Mouse (Mus musculus) spleen, adult 2 months (tissue): ENCODE results near the gene Slc46a1. TPM values are rescaled to one million over a fixed set of nuclear protein-coding genes. Genes with fewer than 3 reads are reported as not detected.
A peak's percentile ranks its signal among the peaks of the same experiment; 100 is the strongest.

Experiments used
- DNase-seq, 2 experiments: peaks; one replicate each; pipeline versions ENCODE4 v3.0.0 to v3.0.0-alpha.2; 2012 to 2021; ENCODE audit warnings: low spot score in 2 of 2, low read depth in 1 of 2
- H3K27ac ChIP-seq: fragments of 200-500 bp; 2 replicates; pipeline ENCODE4 v1.5.1; 2012; ENCODE audit warnings: low read length, inconsistent platforms; ENCODE audit not compliant: insufficient read depth
- H3K27me3 ChIP-seq: fragments of 200-500 bp; 2 replicates; pipeline ENCODE4 v1.6.1; 2012; ENCODE audit warnings: mild to moderate bottlenecking, moderate library complexity, low read length, inconsistent platforms; ENCODE audit not compliant: control insufficient read depth, insufficient read depth
- H3K36me3 ChIP-seq: fragments of 200-500 bp; 2 replicates; pipeline ENCODE4 v1.6.1; 2012; ENCODE audit warnings: mild to moderate bottlenecking, low read length, inconsistent platforms; ENCODE audit not compliant: control insufficient read depth, insufficient read depth
- H3K4me1 ChIP-seq: fragments of 200-500 bp; 2 replicates; pipeline ENCODE4 v1.6.1; 2011; ENCODE audit warnings: inconsistent platforms; ENCODE audit not compliant: control insufficient read depth, insufficient read depth, insufficient read length
- H3K4me3 ChIP-seq: fragments of 200-500 bp; 2 replicates; pipeline ENCODE4 v1.5.1; 2011; ENCODE audit warnings: mild to moderate bottlenecking, inconsistent platforms; ENCODE audit not compliant: insufficient read depth, insufficient read length; ENCODE audit errors: extremely low read depth
- CTCF ChIP-seq: fragments of 200-500 bp; IDR thresholded peaks from 2 replicates; pipeline ENCODE4 v1.5.1; 2011; ENCODE audit warnings: mild to moderate bottlenecking, inconsistent platforms; ENCODE audit not compliant: insufficient read depth, insufficient read length, insufficient replicate concordance; ENCODE audit errors: extremely low read depth
- POLR2A ChIP-seq: fragments of 200-500 bp; IDR thresholded peaks from 2 replicates; pipeline ENCODE4 v1.6.1; 2011; ENCODE audit warnings: low read depth, low read length, inconsistent platforms
- WGBS: fragments of 180-500 bp; shearing (Covaris S2); methylation state at CpG from one replicate; pipeline ENCODE4 v1.1.7; 2018; 5-methylcytosine and 5-hydroxymethylcytosine counted together
- polyA plus RNA-seq: library from polyadenylated mRNA; depleted of rRNA; stranded (reverse); fragments of >200 nt; gene quantifications from 2 replicates; pipeline ENCODE4 v1.2.3, GENCODE M21; 2012

The Slc46a1 gene
- polyA plus RNA-seq, 1 experiment = 5.5 TPM

DNA sequence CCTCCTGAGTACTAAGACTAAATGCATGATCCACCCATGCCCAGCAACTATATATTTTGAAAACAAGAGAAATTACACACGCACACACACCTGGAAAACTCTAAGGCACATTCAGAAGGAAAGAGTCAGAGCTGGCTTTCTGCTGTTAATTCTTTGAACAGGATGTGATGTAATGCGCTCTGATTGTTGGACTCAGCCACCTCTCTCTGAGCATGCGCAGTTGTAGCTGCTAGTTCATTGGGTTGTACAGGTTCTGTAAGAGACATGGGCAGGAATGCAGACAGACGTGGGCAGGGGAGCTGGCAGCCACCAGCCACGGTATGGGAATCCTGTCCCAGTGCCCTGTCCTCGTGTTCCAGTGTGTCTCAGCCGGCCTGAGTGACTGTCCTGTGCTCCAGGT is 11.2 kb upstream of the Slc46a1 start:
- no peak overlapping the region for H3K4me3 ChIP-seq
- 66% methylated on average over 7 of the region's 7 CpGs for WGBS
- DNase-seq = no peak

GRCm38 (mm10) chr11:78455308-78455707 is 10.2 kb upstream of the Slc46a1 start:
- Histone ChIP-seq H3K27ac (no peak overlapping the region), H3K4me1 (no peaks in the 10 kb centered on the region), H3K4me3 (no peak overlapping the region), H3K27me3 (no peaks in the 10 kb centered on the region), H3K36me3 (no peaks in the 10 kb centered on the region)
- TF ChIP-seq CTCF (peak; percentile 27; the same call in 1 of the 2 replicates), POLR2A (no peak)
- 28% methylated on average over 5 of the region's 5 CpGs for WGBS
- peak in 1 of 2 experiments; percentile 15 for DNase-seq

More for the DNA sequence above, 11.2 kb upstream of the Slc46a1 start:
- Histone ChIP-seq H3K36me3 (no peaks in the 10 kb centered on the region), H3K4me1 (no peaks in the 10 kb centered on the region), H3K27ac (no peak overlapping the region), H3K27me3 (no peaks in the 10 kb centered on the region)
- TF ChIP-seq POLR2A (no peak), CTCF (no peak)

- H3K36me3 ChIP-seq = no peaks in the 10 kb centered on the region
- TF ChIP-seq CTCF = no peak
- no peak for TF ChIP-seq POLR2A
- no peak for DNase-seq
- no peaks in the 10 kb centered on the region for H3K4me1 ChIP-seq
- H3K4me3 ChIP-seq = no peak overlapping the region
- no peak overlapping the region for H3K27ac ChIP-seq
- H3K27me3 ChIP-seq = no peaks in the 10 kb centered on the region
- WGBS = 82% methylated on average over 17 of the region's 17 CpGs
Measured at GRCm38 (mm10) chr11:78458740-78459139, 6.8 kb upstream of the Slc46a1 start.

DNA sequence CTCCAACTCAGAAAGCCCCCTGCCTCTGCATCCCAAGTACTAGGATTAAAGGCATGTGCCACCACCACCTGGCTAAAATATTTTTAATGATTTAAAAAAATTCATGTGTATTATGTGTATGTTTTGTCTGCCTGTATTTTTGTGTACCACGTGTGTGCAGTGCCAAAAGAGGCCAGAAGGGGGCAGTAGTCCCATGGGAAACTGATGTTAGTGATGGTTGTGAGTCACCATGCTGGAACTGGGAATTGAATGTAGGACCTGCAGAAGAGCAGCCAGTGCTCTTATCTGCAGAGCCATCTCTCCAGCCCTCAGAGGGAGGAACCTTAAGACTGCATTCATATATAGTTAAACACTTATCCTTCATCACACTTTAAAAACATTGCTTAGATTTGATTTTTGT is 3.6 kb upstream of the Slc46a1 start:
- Histone ChIP-seq H3K4me1 (peaks cover 3% of the 10 kb centered on the region; the same call in 1 of the 2 replicates), H3K4me3 (no peak overlapping the region), H3K36me3 (no peaks in the 10 kb centered on the region), H3K27me3 (no peaks in the 10 kb centered on the region), H3K27ac (no peak overlapping the region)
- TF ChIP-seq CTCF (no peak), POLR2A (no peak)
- WGBS = 62% methylated on average over 1 of the region's 1 CpGs
- DNase-seq = no peak

- no peak overlapping the region for H3K4me3 ChIP-seq
- WGBS = 92% methylated on average over 5 of the region's 5 CpGs
- peaks cover 3% of the 10 kb centered on the region; the same call in 1 of the 2 replicates for H3K4me1 ChIP-seq
- H3K36me3 ChIP-seq = no peaks in the 10 kb centered on the region
- H3K27ac ChIP-seq = no peak overlapping the region
- no peak for DNase-seq
- no peaks in the 10 kb centered on the region for H3K27me3 ChIP-seq
- TF ChIP-seq CTCF (no peak), POLR2A (no peak)
Measured at GRCm38 (mm10) chr11:78462669-78463068, 2.8 kb upstream of the Slc46a1 start.

DNA sequence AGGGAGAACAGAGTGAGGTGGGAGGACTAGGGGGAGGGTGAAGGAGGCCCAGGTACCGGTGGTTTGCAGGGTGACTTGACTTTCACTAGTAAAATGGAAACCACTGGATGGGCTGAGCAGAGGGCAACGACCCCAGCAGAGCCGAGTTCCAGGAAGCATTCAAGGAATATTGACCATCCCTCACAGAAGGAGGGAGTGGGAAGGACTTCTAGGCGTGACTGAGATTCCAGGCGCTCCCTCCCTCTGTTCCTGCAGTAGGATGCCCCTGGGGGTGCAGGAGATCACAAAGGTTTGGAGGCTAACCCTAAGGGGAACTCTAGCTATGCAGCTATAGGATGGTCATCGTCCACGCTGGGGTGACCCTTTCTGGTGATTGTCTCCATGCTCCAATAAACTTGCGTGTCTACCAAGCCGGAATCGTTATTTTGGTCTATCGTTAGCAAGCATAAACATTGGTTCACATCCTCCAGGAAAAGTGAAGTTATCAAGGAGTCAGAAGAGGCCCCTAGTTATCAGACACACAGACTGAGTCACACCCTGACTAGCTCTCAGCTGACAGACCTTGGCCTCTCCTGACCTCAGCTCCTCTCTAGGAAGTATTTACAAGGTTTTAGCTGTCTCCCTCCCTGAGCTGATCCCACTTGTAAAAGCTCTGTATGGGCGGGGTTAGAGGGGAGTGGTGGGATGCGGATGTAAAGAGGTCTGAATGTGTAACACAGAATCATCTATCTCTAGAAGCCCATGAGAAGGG is 2.0 kb upstream of the Slc46a1 start:
- Histone ChIP-seq H3K27me3 (no peaks in the 10 kb centered on the region), H3K36me3 (no peaks in the 10 kb centered on the region), H3K4me1 (peaks cover 3% of the 10 kb centered on the region; the same call in 1 of the 2 replicates), H3K27ac (no peak overlapping the region), H3K4me3 (no peak overlapping the region)
- no peak for TF ChIP-seq POLR2A
- TF ChIP-seq CTCF = no peak
- WGBS = 76% methylated on average over 13 of the region's 13 CpGs
- DNase-seq = no peak

GRCm38 (mm10) chr11:78465116-78465515 is 381 bp upstream of the Slc46a1 start:
- Histone ChIP-seq H3K27me3 (no peaks in the 10 kb centered on the region), H3K36me3 (no peaks in the 10 kb centered on the region), H3K27ac (no peak overlapping the region), H3K4me3 (no peak overlapping the region), H3K4me1 (peaks cover 3% of the 10 kb centered on the region; the same call in 1 of the 2 replicates)
- TF ChIP-seq POLR2A (no peak), CTCF (no peak)
- no peak for DNase-seq
- WGBS = 60% methylated on average over 9 of the region's 9 CpGs
